21 mouse cellular contexts compared by ENCODE assay signal in the genomic region with DNA sequence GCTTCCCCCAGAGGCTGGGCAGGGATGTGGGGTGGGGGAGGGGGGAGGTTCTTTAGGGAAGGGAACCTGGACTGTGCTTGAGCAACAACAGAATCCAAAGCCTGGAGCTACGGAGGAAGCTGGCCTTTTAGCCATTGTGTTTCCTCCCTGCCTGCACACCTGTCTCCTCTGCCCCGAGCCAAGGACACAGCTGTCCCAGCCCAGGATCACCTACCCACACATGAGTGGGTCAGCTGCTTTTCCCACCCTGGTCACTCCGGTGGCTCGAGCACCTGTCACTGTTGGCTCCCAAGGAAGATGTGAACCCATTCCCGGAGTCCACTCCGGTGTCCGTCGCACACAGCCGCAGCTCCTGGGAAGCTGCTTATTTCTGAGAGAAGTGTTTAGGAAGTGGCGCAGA. TPM values are rescaled to one million over a fixed set of nuclear protein-coding genes. Genes with fewer than 3 reads are reported as not detected.
DNase-seq lines count a peak whose midpoint lies in the region; ATAC-seq and TF ChIP-seq lines count a peak whose summit lies in the region.
"Had no signal": no experiment of that assay in that cellular context is flagged by ENCODE, and none has a peak within 500 bp of the region (broad histone marks: within the 10 kb centered on the region; RNA-seq: fewer than 3 reads in every experiment).

No protein-coding gene starts in this region.

- intact Hi-C loops in gastrocnemius, adult 2 months (cut with DNase I) = no loop called here
- intact Hi-C loops in heart, postnatal 25 days (cut with DNase I) = no loop called here

- no peak overlapping the region for H3K4me3 ChIP-seq in gastrocnemius, adult 2 months
- H3K4me3 ChIP-seq in heart, embryonic 13.5 days = no peak overlapping the region
- no peak overlapping the region for H3K4me3 ChIP-seq in ES-Bruce4 (ENCODE audit: low read depth, low read length)
- no peak overlapping the region for H3K4me3 ChIP-seq in embryonic facial prominence, embryonic 14.5 days (ENCODE audit: low read depth, low read length)
- H3K4me3 ChIP-seq: embryonic facial prominence, embryonic 13.5 days; forebrain, embryonic 13.5 days; hindbrain, embryonic 13.5 days had no signal

- ATAC-seq in heart, embryonic 13.5 days (ENCODE audit: extremely low read depth, insufficient number of reproducible peaks, low FRiP score, low TSS enrichment) = no peak
- no peak for ATAC-seq in embryonic facial prominence, embryonic 14.5 days (ENCODE audit: low read depth)
- ATAC-seq: forebrain, embryonic 13.5 days; forebrain, postnatal 0 days; hindbrain, postnatal 0 days had no signal

- 86% methylated on average over 10 of the region's 10 CpGs for WGBS in heart, embryonic 13.5 days
- 86% methylated on average over 10 of the region's 10 CpGs for WGBS in embryonic facial prominence, embryonic 14.5 days

- peaks cover 11% of the 10 kb centered on the region; the same call in 1 of the 2 replicates for H3K36me3 ChIP-seq in heart, embryonic 13.5 days
- no peaks in the 10 kb centered on the region for H3K36me3 ChIP-seq in ES-Bruce4 (ENCODE audit: control insufficient read depth, insufficient read depth, low read length, poor library complexity, severe bottlenecking)
- H3K36me3 ChIP-seq in embryonic facial prominence, embryonic 14.5 days (ENCODE audit: control insufficient read depth, insufficient read depth, low read length) = 0 out of 2 replicates have a peak, but pooled peaks cover 7% of the 10 kb centered on the region
- H3K36me3 ChIP-seq: hindbrain, embryonic 13.5 days had no signal

- peak; percentile 39 for DNase-seq in gastrocnemius, adult 2 months
- DNase-seq in gastrocnemius, postnatal 4 days (ENCODE audit: low spot score in 2 of 2) = no peak
- no peak for DNase-seq in heart, postnatal 25 days (ENCODE audit: low spot score)
- DNase-seq in embryonic facial prominence, embryonic 14.5 days (ENCODE audit: low spot score) = peak; percentile 10
- no peak for DNase-seq in right cerebral cortex, postnatal 10 days (ENCODE audit: low spot score in 2 of 2)
- DNase-seq: adrenal gland, adult 8-10 months; adrenal gland, postnatal 36 days; cerebellum, adult 2 months; cerebellum, postnatal 10 days; embryo, embryonic 11 days; forebrain, postnatal 0 days; gastrocnemius, postnatal 10 days; heart, adult 18-20 months; heart, postnatal 10 days; kidney, adult 18-20 months had no signal

- H3K4me1 ChIP-seq in heart, embryonic 13.5 days = peaks cover 32% of the 10 kb centered on the region
- peaks cover 9% of the 10 kb centered on the region for H3K4me1 ChIP-seq in ES-Bruce4 (ENCODE audit: control insufficient read depth, insufficient read depth, low read length)
- H3K4me1 ChIP-seq in embryonic facial prominence, embryonic 14.5 days (ENCODE audit: control insufficient read depth, insufficient read depth, low read length) = no peaks in the 10 kb centered on the region

- H3K9me3 ChIP-seq in heart, embryonic 13.5 days = no peaks in the 10 kb centered on the region
- no peaks in the 10 kb centered on the region for H3K9me3 ChIP-seq in ES-Bruce4 (replicated peaks; ENCODE audit: control insufficient read depth, insufficient read depth, low read length, poor library complexity, severe bottlenecking)
- no peaks in the 10 kb centered on the region for H3K9me3 ChIP-seq in embryonic facial prominence, embryonic 14.5 days (ENCODE audit: control insufficient read depth, low read length)
- H3K9me3 ChIP-seq: embryonic facial prominence, embryonic 13.5 days; forebrain, embryonic 13.5 days; hindbrain, embryonic 13.5 days had no signal

- H3K4me2 ChIP-seq in heart, embryonic 13.5 days = no peak overlapping the region
- no peak overlapping the region for H3K4me2 ChIP-seq in embryonic facial prominence, embryonic 14.5 days (ENCODE audit: low read depth, low read length)
- H3K4me2 ChIP-seq: embryonic facial prominence, embryonic 13.5 days; forebrain, embryonic 13.5 days; hindbrain, embryonic 13.5 days had no signal

- H3K9ac ChIP-seq in heart, embryonic 13.5 days = 0 out of 2 replicates have a peak overlapping the region, but pooled peaks have one; percentile 7
- no peak overlapping the region for H3K9ac ChIP-seq in ES-Bruce4 (ENCODE audit: low read depth, poor library complexity, severe bottlenecking)
- H3K9ac ChIP-seq in embryonic facial prominence, embryonic 14.5 days (ENCODE audit: low read depth, low read length) = no peak overlapping the region
- H3K9ac ChIP-seq: embryonic facial prominence, embryonic 13.5 days; forebrain, embryonic 13.5 days; forebrain, postnatal 0 days; hindbrain, embryonic 13.5 days had no signal

- no peak for TF ChIP-seq POLR2A in ES-Bruce4 (IDR thresholded peaks at IDR 0.05; ENCODE audit: insufficient read depth, low read length)

- TF ChIP-seq EP300 in ES-Bruce4 (IDR thresholded peaks at IDR 0.05; ENCODE audit: insufficient read depth, low read depth, low read length) = peak; percentile 86

- no peaks in the 10 kb centered on the region for H3K27me3 ChIP-seq in heart, embryonic 13.5 days (replicated peaks)
- no peaks in the 10 kb centered on the region for H3K27me3 ChIP-seq in ES-Bruce4 (ENCODE audit: control insufficient read depth, insufficient read depth, low read length, poor library complexity, severe bottlenecking)
- no peaks in the 10 kb centered on the region for H3K27me3 ChIP-seq in embryonic facial prominence, embryonic 14.5 days (replicated peaks; ENCODE audit: control insufficient read depth, insufficient read depth, low read length)
- H3K27me3 ChIP-seq: embryonic facial prominence, embryonic 13.5 days; forebrain, embryonic 13.5 days; hindbrain, embryonic 13.5 days had no signal

- H3K27ac ChIP-seq in gastrocnemius, adult 2 months = no peak overlapping the region
- no peak overlapping the region for H3K27ac ChIP-seq in heart, embryonic 13.5 days (replicated peaks)
- H3K27ac ChIP-seq in ES-Bruce4 (ENCODE audit: insufficient read depth, low read length) = no peak overlapping the region
- H3K27ac ChIP-seq in embryonic facial prominence, embryonic 14.5 days (replicated peaks; ENCODE audit: low read depth, low read length) = no peak overlapping the region
- H3K27ac ChIP-seq: embryonic facial prominence, embryonic 13.5 days; forebrain, embryonic 13.5 days; hindbrain, embryonic 13.5 days; hindbrain, postnatal 0 days had no signal

- no peak for TF ChIP-seq CTCF in gastrocnemius, adult 2 months (IDR thresholded peaks at IDR 0.05)
- TF ChIP-seq CTCF in ES-Bruce4 (IDR thresholded peaks at IDR 0.05; ENCODE audit: low read depth, low read length) = no peak

RNA-seq across cellular contexts. Expression of gene Aif1l, which starts 7.3 kb away (rescaled TPM):
- 1 to 10 TPM; 2.1 to 2.7 TPM for total RNA-seq in gastrocnemius, adult 2 months (2021)
- 10 to 100 TPM; 21.6 to 25.8 TPM for total RNA-seq in gastrocnemius, postnatal 4 days (2021)
- polyA plus RNA-seq in heart, embryonic 13.5 days (2015; fragmentation: Nextera tagmentation; extraction: Ambion mirVana) = 65.8 and 67.3 TPM in 2 replicates
- total RNA-seq in heart, postnatal 25 days (2021) = 1 to 10 TPM; 6.1 to 6.6 TPM
- 29.1 and 40.5 TPM in 2 replicates for polyA plus RNA-seq in ES-Bruce4 (2011; ENCODE audit: insufficient read depth, insufficient read length, low read depth, missing spikeins)
- polyA plus RNA-seq in embryonic facial prominence, embryonic 14.5 days (2014; fragmentation: Nextera tagmentation; extraction: Ambion mirVana) = 31.2 and 33.9 TPM in 2 replicates

RNA-seq across cellular contexts. Expression of gene Nup214, which starts 17.0 kb away (rescaled TPM):
- total RNA-seq in gastrocnemius, adult 2 months (2021) = 10 to 100 TPM; 21.1 to 24.3 TPM
- total RNA-seq in gastrocnemius, postnatal 4 days (2021) = 10 to 100 TPM; 38.9 to 43.3 TPM
- 58.1 and 61.3 TPM in 2 replicates for polyA plus RNA-seq in heart, embryonic 13.5 days (2015; fragmentation: Nextera tagmentation; extraction: Ambion mirVana)
- 10 to 100 TPM; 27.4 to 28.3 TPM for total RNA-seq in heart, postnatal 25 days (2021)
- 89.7 and 91.9 TPM in 2 replicates for polyA plus RNA-seq in ES-Bruce4 (2011; ENCODE audit: insufficient read depth, insufficient read length, low read depth, missing spikeins)
- 61.2 and 66.4 TPM in 2 replicates for polyA plus RNA-seq in embryonic facial prominence, embryonic 14.5 days (2014; fragmentation: Nextera tagmentation; extraction: Ambion mirVana)

Comparison
In these comparisons a context has a peak if more than half of its experiments do, and no peak if none do; other contexts are left out.
1. DNase-seq: peak in gastrocnemius, adult 2 months (single experiment) and embryonic facial prominence, embryonic 14.5 days (single experiment); none in gastrocnemius, postnatal 4 days (0 of 2), heart, postnatal 25 days (single experiment) and right cerebral cortex, postnatal 10 days (0 of 2).